Mouse (Mus musculus) ES-Bruce4 (cell line): ENCODE results near the gene Plxdc2.
A peak's percentile ranks its signal among the peaks of the same experiment; 100 is the strongest.

Source experiments
- CTCF ChIP-seq: IDR thresholded peaks from one replicate; pipeline ENCODE4 v1.8.1; 2011; ENCODE audit warnings: low read depth, low read length
- EP300 ChIP-seq: IDR thresholded peaks from 2 replicates; pipeline ENCODE4 v1.6.1; 2011; ENCODE audit warnings: low read depth, low read length; ENCODE audit not compliant: insufficient read depth
- POLR2A ChIP-seq: IDR thresholded peaks from one replicate; pipeline ENCODE4 v1.8.1; 2011; ENCODE audit warnings: low read length; ENCODE audit not compliant: insufficient read depth

GRCm38 (mm10) chr2:16356106-16356818 lies at the start of gene Plxdc2:
- TF ChIP-seq CTCF: no peak
- TF ChIP-seq EP300: 0 out of 2 replicates have a peak, but pooled peaks have one; percentile 8
- no peak for TF ChIP-seq POLR2A
